Mouse (Mus musculus) adrenal gland, postnatal 4 days (tissue): Measurements from ENCODE around the gene Tbc1d10a. TPM values are rescaled to one million over a fixed set of nuclear protein-coding genes. Genes with fewer than 3 reads are reported as not detected.

Source experiments
- DNase-seq, 2 experiments: peaks; one replicate each; pipeline ENCODE4 v3.0.0; 2021 to 2022; ENCODE audit warnings: low spot score in 2 of 2, mixed read lengths in 2 of 2
- total RNA-seq, 2 experiments: library from RNA; stranded (reverse); gene quantifications; 2 replicates each; pipeline ENCODE4 v1.2.3; 2021

Gene Tbc1d10a
- total RNA-seq, 2 experiments from 2014 or later = 19.0 to 19.9 TPM

- no peak for DNase-seq
Measured at GRCm38 (mm10) chr11:4214572-4214971, 28.0 kb downstream of the Tbc1d10a start.

DNA sequence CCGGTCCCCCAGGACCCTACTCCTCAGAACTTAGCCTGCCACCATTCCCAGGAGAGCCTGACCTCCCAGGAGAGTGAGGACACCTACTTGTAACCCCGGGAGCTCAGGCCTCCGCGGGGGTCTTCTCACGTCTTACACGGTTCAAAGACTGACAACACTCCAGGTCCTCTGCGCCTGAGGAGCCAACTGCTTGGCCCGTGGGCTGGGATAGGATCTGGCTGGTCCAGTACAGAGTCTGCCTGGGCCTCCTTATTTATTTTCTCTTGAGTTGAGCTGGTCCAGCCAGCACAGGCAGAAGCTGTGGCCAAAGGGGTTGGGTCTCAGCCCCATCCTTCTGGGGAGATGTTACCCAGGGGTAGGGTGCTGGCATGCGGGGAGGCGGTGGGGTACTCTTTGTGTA is 28.5 kb downstream of the Tbc1d10a start:
- DNase-seq = no peak

DNA sequence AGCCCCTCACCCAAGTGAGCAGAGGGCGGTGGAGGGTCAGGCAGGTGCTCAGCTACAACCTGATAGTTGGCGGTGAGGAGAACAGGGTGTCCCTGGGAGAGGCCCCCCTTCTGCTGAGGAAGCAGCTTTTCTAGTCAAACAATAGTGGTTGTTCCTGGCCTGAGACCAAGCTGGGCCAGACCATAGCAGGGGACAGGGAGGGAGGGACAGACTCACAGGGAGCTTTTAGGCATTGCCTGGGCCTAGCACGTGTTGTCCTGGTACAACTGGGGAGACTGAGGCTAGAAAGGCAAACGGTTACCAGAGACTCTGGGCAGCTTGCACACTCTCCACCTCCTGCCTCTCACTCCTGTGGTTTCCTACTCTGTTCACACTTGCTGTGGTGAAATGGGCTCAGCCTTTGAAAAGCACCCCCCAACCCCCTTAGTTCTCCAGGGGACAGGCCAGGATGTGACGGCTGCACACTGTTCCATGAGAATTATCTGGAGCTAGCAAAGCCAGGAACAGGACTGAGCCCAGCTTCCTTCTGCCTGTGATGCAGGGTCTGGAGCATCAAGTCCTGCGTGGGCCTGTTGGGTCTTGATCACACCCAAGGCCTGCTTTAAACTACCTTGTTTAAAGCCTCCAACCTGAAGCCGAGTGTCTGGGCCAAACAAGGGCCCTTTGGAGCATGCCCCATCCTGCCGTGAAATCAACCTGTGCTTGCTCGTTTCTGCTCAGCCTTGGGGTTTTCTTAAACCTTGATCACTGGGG is 29.8 kb downstream of the Tbc1d10a start:
- DNase-seq = no peak

DNA sequence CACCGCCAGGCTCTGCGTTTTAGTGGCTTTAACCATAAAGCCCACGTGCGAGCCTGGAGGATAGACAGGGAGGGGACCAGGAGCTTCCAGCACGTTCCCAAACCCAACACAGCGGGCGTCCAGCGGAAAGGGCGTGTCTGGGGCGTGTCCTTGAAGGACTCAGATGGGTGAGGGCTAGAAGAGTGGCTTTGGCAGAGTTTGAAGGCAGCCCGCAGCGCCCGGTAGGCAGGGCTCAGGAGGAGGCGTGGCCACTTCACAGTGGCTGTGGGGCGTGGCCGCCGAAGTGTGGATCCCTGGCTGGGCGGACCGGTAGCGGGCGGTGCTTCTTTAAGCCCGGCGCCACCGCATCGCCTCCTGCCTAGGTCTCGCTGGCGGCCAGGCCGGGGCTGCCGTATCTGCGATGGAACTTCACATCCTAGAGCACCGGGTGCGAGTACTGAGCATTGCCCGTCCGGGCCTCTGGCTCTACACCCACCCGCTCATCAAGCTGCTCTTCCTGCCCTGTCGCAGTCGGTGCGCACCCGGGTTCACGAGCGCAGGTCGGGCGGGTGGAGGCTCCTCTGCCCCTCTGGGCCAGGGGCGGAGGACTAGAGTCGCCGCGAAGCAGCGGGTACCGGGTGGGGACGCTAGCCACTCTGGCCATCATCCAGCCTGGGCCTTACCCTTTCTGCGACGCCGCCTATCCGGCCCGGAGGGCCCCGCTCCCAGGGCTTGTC is 31.5 kb downstream of the Tbc1d10a start, which contains the start of gene Castor1:
Gene Castor1, plus strand, starts transcription at position 312 of the 716 bp plus-strand sequence.
- DNase-seq = peak; percentile 46 to 74

- no peak for DNase-seq
Measured at GRCm38 (mm10) chr11:4218637-4219036, 32.0 kb downstream of the Tbc1d10a start.

- no peak for DNase-seq
Measured at GRCm38 (mm10) chr11:4219317-4219751, 32.7 kb downstream of the Tbc1d10a start.

DNA sequence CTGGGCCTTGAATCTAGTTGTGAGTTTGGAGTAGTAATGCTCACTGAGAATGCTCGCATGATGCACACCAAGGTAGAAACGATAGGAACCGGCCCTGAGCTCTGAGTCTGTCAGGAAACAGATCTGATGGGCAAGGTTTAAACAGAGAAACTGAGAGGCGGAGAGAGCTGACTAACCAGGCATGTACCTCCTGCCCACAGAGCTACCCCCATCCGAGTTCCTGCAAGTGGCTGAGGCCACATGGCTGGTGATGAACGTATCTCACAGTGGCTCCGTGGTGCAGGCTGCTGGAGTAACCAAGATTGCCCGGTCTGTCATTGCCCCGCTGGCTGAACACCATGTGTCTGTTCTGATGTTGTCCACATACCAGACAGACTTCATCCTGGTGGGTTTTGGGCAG is 33.3 kb downstream of the Tbc1d10a start:
- DNase-seq = no peak

DNA sequence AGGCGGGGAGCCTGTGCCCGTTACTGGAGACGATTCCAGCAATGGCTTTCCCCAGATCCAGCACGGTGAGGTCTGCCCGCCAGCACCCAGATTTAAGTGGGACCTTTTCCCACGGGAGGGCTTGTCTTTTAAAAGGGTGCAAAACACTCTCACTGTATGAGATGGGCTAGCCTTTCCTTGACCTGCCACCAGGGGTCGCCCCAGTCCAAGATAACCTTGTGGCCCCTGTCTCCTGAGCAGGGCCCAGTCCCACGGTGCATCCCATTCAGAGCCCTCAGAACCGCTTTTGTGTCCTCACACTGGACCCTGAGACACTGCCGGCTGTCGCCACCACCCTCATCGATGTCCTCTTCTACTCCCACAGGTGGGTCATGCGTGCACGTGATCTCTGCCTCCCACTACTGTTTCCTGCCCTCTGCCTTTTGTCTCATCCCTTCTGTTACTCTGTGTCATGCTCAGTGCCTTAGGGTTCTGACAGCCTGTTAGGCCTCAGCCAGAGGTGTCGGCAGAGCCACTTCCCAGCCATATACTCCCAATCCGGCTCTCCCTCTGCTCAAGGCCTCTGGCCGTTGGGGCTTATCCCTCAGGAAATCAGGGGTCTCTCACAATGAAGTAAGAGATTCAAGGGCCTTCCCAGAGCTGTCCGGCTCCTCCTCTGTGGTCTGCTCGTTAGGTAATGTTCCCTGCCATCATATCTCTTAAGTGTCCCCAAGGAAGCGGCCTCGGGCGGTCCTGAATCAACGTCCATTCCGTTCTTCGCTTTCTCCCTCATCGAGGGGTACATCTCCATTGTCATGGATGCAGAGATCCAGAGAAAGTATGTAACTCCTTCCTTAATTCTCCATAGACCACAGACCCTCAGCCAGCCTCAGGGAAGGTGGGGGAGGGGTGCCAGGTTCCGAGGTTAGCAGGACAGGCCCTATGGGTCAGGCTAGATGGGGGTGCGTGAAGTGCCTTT is 34.1 kb downstream of the Tbc1d10a start:
- DNase-seq = peak; percentile 72 to 78

GRCm38 (mm10) chr11:4222046-4222950 is 35.7 kb downstream of the Tbc1d10a start:
- no peak for DNase-seq

- DNase-seq = no peak
Measured at GRCm38 (mm10) chr11:4223393-4224188, 37.0 kb downstream of the Tbc1d10a start.

GRCm38 (mm10) chr11:4224223-4224622 is 37.6 kb downstream of the Tbc1d10a start:
- no peak for DNase-seq

DNA sequence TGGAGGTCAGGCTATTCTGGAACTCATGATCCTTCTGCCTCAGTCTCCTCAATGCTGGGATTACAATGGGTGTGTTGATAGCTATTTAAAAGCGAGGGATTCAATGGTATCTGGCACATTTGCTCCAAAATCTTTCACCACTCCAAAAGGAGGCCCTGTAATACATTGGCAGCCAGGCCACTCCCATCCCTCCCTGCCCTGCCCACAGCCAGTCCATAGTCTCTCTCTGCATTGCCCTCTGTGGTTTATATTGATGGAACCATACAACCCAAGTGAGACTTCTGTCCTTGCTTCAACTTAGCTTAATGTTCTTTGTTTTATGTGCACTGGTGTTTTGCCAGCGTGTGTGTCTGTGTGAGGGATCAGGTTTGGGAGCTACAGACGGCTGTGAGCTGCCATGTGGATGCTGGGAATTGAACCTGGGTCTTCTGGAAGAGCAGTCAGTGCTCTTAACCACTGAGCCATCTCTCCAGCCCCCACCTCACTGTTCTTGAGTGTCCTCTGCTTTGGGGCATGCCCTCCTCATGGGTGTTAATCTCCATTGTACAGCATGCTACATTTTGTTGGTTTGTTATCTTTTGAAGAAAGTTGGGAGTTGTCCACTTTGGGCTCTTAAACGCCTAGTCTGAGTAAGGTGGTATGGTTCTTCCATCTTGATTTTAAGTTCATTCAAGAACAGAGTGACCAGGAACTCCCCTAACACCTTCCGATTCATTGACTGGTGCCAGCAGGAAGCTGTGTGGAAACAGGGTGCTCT is 40.2 kb downstream of the Tbc1d10a start:
- no peak for DNase-seq

DNA sequence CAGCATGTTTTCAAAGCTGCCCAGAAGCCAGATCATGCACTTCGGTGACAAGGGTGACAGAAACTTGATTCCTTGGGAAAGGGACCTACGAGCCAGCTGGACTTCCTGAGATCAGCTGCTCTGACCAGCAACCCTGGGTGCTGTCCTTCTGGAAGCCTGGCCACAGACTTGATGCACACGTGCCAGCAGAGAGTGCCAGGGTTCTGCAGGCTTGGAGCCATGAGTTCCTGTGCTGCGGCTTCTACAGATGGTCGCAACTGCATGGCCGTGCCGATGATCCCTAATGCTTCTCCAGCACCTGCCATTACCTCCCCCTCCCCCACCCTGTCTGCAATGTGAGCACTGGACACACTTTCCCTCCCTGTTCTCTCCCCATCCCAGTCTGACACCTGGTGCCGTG is 41.9 kb downstream of the Tbc1d10a start:
- no peak for DNase-seq

- DNase-seq = no peak
Measured at GRCm38 (mm10) chr11:4229841-4230240, 43.3 kb downstream of the Tbc1d10a start.

GRCm38 (mm10) chr11:4231435-4231834 is 44.8 kb downstream of the Tbc1d10a start:
- DNase-seq = no peak

GRCm38 (mm10) chr11:4232644-4233043 is 46.1 kb downstream of the Tbc1d10a start:
- DNase-seq = no peak

DNA sequence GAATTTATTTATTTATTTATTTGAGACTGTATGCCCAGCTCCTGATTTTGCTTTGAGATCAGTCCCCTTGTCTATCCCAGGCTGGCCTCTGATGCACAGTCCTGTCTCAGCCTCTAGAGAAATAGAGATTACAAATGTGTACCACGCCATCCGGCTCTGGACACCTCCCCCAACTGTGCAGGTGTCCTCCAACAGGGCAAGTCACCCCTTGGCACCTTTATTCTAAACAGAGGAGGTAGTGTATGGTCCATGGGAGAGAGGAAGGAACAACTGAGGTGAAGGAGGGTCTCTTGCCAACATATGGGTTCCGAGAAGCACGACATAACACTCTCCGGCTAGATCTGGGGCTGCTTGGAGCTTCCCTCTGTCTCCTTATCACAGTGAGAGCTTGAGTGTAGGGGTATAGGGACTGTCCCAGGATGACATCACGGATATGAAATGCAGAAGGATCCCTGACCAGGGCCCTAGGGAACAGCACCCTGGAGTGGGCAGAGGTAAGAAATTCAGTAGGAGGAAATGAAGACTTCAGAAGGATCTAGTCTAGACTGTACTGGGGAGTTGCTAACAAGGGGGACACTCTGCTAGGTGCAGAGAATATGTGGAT is 48.6 kb downstream of the Tbc1d10a start:
- DNase-seq = no peak
